In the genomic region with DNA sequence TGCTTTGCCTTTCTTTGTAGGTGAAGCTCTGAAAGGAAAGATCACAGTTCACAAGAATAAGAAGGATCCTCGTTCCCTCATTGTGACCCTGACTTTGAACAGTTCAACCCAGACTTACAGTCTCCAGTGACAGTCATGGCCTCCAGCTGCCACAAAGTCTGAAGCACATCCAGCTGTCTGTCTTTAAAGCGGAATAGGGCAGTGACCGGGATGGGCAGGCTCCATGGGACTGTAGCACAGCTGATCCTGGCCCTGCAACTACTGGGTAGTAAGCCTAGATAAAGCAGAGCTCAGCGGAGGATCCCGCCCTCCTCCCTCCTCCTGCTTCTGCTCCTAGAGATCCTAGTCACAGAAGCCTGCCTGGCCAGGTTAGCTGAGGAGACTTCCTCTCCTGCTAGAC, we compare ENCODE assay signal across 22 mouse cellular contexts. TPM values are rescaled to one million over a fixed set of nuclear protein-coding genes. Genes with fewer than 3 reads are reported as not detected.
"Had no signal": no experiment of that assay in that cellular context is flagged by ENCODE, and none has a peak within 500 bp of the region (broad histone marks: within the 10 kb centered on the region; RNA-seq: fewer than 3 reads in every experiment).

No protein-coding gene starts in this region.

- DNase-seq: layer of hippocampus, postnatal 36 days; lung, adult 18-20 months; lung, postnatal 10 days; lung, postnatal 36 days; thymus, adult 18-20 months; thymus, postnatal 36 days had no signal

- H3K4me1 ChIP-seq: intestine, embryonic 15.5 days; lung, embryonic 15.5 days; midbrain, embryonic 10.5 days; midbrain, embryonic 13.5 days had no signal

- ATAC-seq: intestine, embryonic 15.5 days; midbrain, embryonic 13.5 days; midbrain, embryonic 16.5 days had no signal

- H3K4me3 ChIP-seq: intestine, embryonic 15.5 days; left cerebral cortex, adult 2 months; lung, embryonic 15.5 days; megakaryocyte, embryonic 14.5 days; midbrain, embryonic 10.5 days; midbrain, embryonic 13.5 days; myocyte; neural tube, embryonic 13.5 days had no signal

- H3K4me2 ChIP-seq: intestine, embryonic 15.5 days; liver, embryonic 11.5 days; lung, embryonic 15.5 days; midbrain, embryonic 13.5 days; neural tube, embryonic 13.5 days had no signal

- H3K27me3 ChIP-seq: intestine, embryonic 15.5 days; lung, embryonic 15.5 days; megakaryocyte, embryonic 14.5 days; midbrain, embryonic 13.5 days; neural tube, embryonic 13.5 days had no signal

- H3K9me3 ChIP-seq: intestine, embryonic 15.5 days; lung, embryonic 15.5 days; megakaryocyte, embryonic 14.5 days; midbrain, embryonic 10.5 days; midbrain, embryonic 13.5 days; neural tube, embryonic 13.5 days had no signal

- H3K9ac ChIP-seq: intestine, embryonic 15.5 days; liver, embryonic 14.5 days; lung, embryonic 15.5 days; midbrain, embryonic 13.5 days; neural tube, embryonic 13.5 days had no signal

- H3K27ac ChIP-seq: intestine, embryonic 15.5 days; left cerebral cortex, adult 2 months; liver, embryonic 14.5 days; lung, embryonic 15.5 days; midbrain, embryonic 10.5 days; midbrain, embryonic 13.5 days; neural tube, embryonic 13.5 days had no signal

RNA-seq across cellular contexts. Expression of gene Slc6a5, which starts 52.6 kb away (rescaled TPM):
- polyA plus RNA-seq: intestine, embryonic 15.5 days; limb, embryonic 11.5 days; liver, embryonic 11.5 days; midbrain, embryonic 10.5 days; myocyte; small intestine, adult 2 months; spleen, adult 2 months; stomach, embryonic 16.5 days; urinary bladder, adult 2 months had no signal
